Mouse (Mus musculus): ENCODE measurements around the gene Diaph2. TPM values are rescaled to one million over a fixed set of nuclear protein-coding genes. Genes with fewer than 3 reads are reported as not detected.

Diaph2 gene
- polyA plus RNA-seq, 1 experiment from 2014 or later: 3.0 TPM

- WGBS: 38% methylated on average over 15 of the region's 31 CpGs
- Histone ChIP-seq H3K27ac (ENCODE audit: low read depth, low read length) (no peak overlapping the region), H3K4me2 (peak overlapping the region; percentile 52), H3K9ac (ENCODE audit: low read length) (peak overlapping the region; percentile 69), H3K4me3 (ENCODE audit: low read depth, low read length) (peak overlapping the region; percentile 48), H3K36me3 (ENCODE audit: control insufficient read depth, insufficient read depth, low read length) (no peaks in the 10 kb centered on the region), H3K27me3 (ENCODE audit: control insufficient read depth, insufficient read depth, low read length) (no peaks in the 10 kb centered on the region), H3K4me1 (ENCODE audit: control insufficient read depth, insufficient read depth, low read length) (no peaks in the 10 kb centered on the region), H3K9me3 (ENCODE audit: control insufficient read depth, low read length) (no peaks in the 10 kb centered on the region)
- peak; percentile 80 for ATAC-seq (ENCODE audit: low FRiP score)
- peak; percentile 89 for DNase-seq (ENCODE audit: low spot score, missing footprints)
Measured at GRCm38 (mm10) chrX:129750094-129750569, 590 bp downstream of the Diaph2 start.

- no peak overlapping the region for H3K27ac ChIP-seq (ENCODE audit: low read depth, low read length)
- peak; percentile 36; the same call in 1 of the 2 replicates for ATAC-seq (ENCODE audit: low FRiP score)
- H3K4me1 ChIP-seq (ENCODE audit: control insufficient read depth, insufficient read depth, low read length): no peaks in the 10 kb centered on the region
- H3K4me2 ChIP-seq: peak overlapping the region; percentile 52
- no peaks in the 10 kb centered on the region for H3K9me3 ChIP-seq (ENCODE audit: control insufficient read depth, low read length)
- DNase-seq (ENCODE audit: low spot score, missing footprints): peak; percentile 82
- peak overlapping the region; percentile 48 for H3K4me3 ChIP-seq (ENCODE audit: low read depth, low read length)
- WGBS: 10% methylated on average over 6 of the region's 6 CpGs
- no peaks in the 10 kb centered on the region for H3K36me3 ChIP-seq (ENCODE audit: control insufficient read depth, insufficient read depth, low read length)
- no peaks in the 10 kb centered on the region for H3K27me3 ChIP-seq (ENCODE audit: control insufficient read depth, insufficient read depth, low read length)
- peak overlapping the region; percentile 69; the same call in 1 of the 2 replicates for H3K9ac ChIP-seq (ENCODE audit: low read length)
Measured at GRCm38 (mm10) chrX:129750606-129751005, 1.1 kb downstream of the Diaph2 start.

DNA sequence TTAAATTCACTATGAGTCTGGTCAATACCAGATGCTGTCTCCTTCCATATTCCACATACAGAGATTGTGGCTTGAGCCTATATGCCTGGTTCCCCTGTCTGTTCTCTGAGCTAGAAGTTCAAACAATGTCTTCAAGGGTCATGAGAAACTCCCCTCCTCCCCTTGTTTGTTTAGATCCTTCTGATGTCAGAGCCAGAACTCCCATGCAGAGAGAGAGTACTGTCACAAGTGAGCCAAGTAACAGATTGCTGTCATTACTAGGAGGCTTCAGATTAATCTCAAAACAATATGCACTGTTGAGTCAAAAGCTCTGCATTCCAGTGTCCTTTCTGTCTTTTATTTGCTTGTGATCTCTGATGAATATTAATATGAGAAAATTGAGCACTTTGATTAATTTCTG, 7.1 kb downstream of the Diaph2 start:
- Histone ChIP-seq H3K9me3 (ENCODE audit: control insufficient read depth, low read length) (no peaks in the 10 kb centered on the region), H3K4me2 (no peak overlapping the region)
- no peak for ATAC-seq (ENCODE audit: low FRiP score)

GRCm38 (mm10) chrX:129762649-129763048, 13.1 kb downstream of the Diaph2 start:
- no peak overlapping the region for H3K27ac ChIP-seq (ENCODE audit: low read depth, low read length)
- no peaks in the 10 kb centered on the region for H3K27me3 ChIP-seq (ENCODE audit: control insufficient read depth, insufficient read depth, low read length)
- DNase-seq (ENCODE audit: low spot score, missing footprints) (no peak), ATAC-seq (ENCODE audit: low FRiP score) (no peak)
- no peak overlapping the region for H3K4me3 ChIP-seq (ENCODE audit: low read depth, low read length)
- no peaks in the 10 kb centered on the region for H3K4me1 ChIP-seq (ENCODE audit: control insufficient read depth, insufficient read depth, low read length)
- H3K4me2 ChIP-seq: no peak overlapping the region
- H3K9me3 ChIP-seq (ENCODE audit: control insufficient read depth, low read length): no peaks in the 10 kb centered on the region
- no peaks in the 10 kb centered on the region for H3K36me3 ChIP-seq (ENCODE audit: control insufficient read depth, insufficient read depth, low read length)
- no peak overlapping the region for H3K9ac ChIP-seq (ENCODE audit: low read length)
- WGBS: 76% methylated on average over 2 of the region's 2 CpGs

More for the DNA sequence above, 7.1 kb downstream of the Diaph2 start:
- Histone ChIP-seq H3K9ac (ENCODE audit: low read length) (no peak overlapping the region), H3K27ac (ENCODE audit: low read depth, low read length) (no peak overlapping the region), H3K27me3 (ENCODE audit: control insufficient read depth, insufficient read depth, low read length) (no peaks in the 10 kb centered on the region), H3K36me3 (ENCODE audit: control insufficient read depth, insufficient read depth, low read length) (no peaks in the 10 kb centered on the region), H3K4me1 (ENCODE audit: control insufficient read depth, insufficient read depth, low read length) (no peaks in the 10 kb centered on the region), H3K4me3 (ENCODE audit: low read depth, low read length) (no peak overlapping the region)
- no peak for DNase-seq (ENCODE audit: low spot score, missing footprints)

GRCm38 (mm10) chrX:129765378-129765777, 15.8 kb downstream of the Diaph2 start:
- no peak overlapping the region for H3K4me2 ChIP-seq
- H3K36me3 ChIP-seq (ENCODE audit: control insufficient read depth, insufficient read depth, low read length): no peaks in the 10 kb centered on the region
- H3K27me3 ChIP-seq (ENCODE audit: control insufficient read depth, insufficient read depth, low read length): no peaks in the 10 kb centered on the region
- no peak overlapping the region for H3K27ac ChIP-seq (ENCODE audit: low read depth, low read length)
- H3K9me3 ChIP-seq (ENCODE audit: control insufficient read depth, low read length): no peaks in the 10 kb centered on the region
- 63% methylated on average over 2 of the region's 2 CpGs for WGBS
- H3K4me1 ChIP-seq (ENCODE audit: control insufficient read depth, insufficient read depth, low read length): no peaks in the 10 kb centered on the region
- DNase-seq (ENCODE audit: low spot score, missing footprints): no peak
- no peak overlapping the region for H3K9ac ChIP-seq (ENCODE audit: low read length)
- no peak overlapping the region for H3K4me3 ChIP-seq (ENCODE audit: low read depth, low read length)
- no peak for ATAC-seq (ENCODE audit: low FRiP score)

- no peak overlapping the region for H3K4me2 ChIP-seq
- no peak for DNase-seq (ENCODE audit: low spot score, missing footprints)
- H3K4me1 ChIP-seq (ENCODE audit: control insufficient read depth, insufficient read depth, low read length): no peaks in the 10 kb centered on the region
- H3K9me3 ChIP-seq (ENCODE audit: control insufficient read depth, low read length): no peaks in the 10 kb centered on the region
- H3K4me3 ChIP-seq (ENCODE audit: low read depth, low read length): no peak overlapping the region
- no peak overlapping the region for H3K27ac ChIP-seq (ENCODE audit: low read depth, low read length)
- no peaks in the 10 kb centered on the region for H3K27me3 ChIP-seq (ENCODE audit: control insufficient read depth, insufficient read depth, low read length)
- H3K36me3 ChIP-seq (ENCODE audit: control insufficient read depth, insufficient read depth, low read length): no peaks in the 10 kb centered on the region
- no peak overlapping the region for H3K9ac ChIP-seq (ENCODE audit: low read length)
- WGBS: 74% methylated on average over 1 of the region's 1 CpGs
- ATAC-seq (ENCODE audit: low FRiP score): no peak
Measured at GRCm38 (mm10) chrX:129766811-129767210, 17.3 kb downstream of the Diaph2 start.

GRCm38 (mm10) chrX:129770625-129771024, 21.1 kb downstream of the Diaph2 start:
- no peak overlapping the region for H3K4me3 ChIP-seq (ENCODE audit: low read depth, low read length)
- H3K36me3 ChIP-seq (ENCODE audit: control insufficient read depth, insufficient read depth, low read length): no peaks in the 10 kb centered on the region
- H3K9ac ChIP-seq (ENCODE audit: low read length): no peak overlapping the region
- DNase-seq (ENCODE audit: low spot score, missing footprints): no peak
- WGBS: 69% methylated on average over 2 of the region's 2 CpGs
- H3K27ac ChIP-seq (ENCODE audit: low read depth, low read length): no peak overlapping the region
- H3K9me3 ChIP-seq (ENCODE audit: control insufficient read depth, low read length): no peaks in the 10 kb centered on the region
- ATAC-seq (ENCODE audit: low FRiP score): peak; percentile 63; the same call in 1 of the 2 replicates
- H3K4me1 ChIP-seq (ENCODE audit: control insufficient read depth, insufficient read depth, low read length): no peaks in the 10 kb centered on the region
- no peak overlapping the region for H3K4me2 ChIP-seq
- no peaks in the 10 kb centered on the region for H3K27me3 ChIP-seq (ENCODE audit: control insufficient read depth, insufficient read depth, low read length)

DNA sequence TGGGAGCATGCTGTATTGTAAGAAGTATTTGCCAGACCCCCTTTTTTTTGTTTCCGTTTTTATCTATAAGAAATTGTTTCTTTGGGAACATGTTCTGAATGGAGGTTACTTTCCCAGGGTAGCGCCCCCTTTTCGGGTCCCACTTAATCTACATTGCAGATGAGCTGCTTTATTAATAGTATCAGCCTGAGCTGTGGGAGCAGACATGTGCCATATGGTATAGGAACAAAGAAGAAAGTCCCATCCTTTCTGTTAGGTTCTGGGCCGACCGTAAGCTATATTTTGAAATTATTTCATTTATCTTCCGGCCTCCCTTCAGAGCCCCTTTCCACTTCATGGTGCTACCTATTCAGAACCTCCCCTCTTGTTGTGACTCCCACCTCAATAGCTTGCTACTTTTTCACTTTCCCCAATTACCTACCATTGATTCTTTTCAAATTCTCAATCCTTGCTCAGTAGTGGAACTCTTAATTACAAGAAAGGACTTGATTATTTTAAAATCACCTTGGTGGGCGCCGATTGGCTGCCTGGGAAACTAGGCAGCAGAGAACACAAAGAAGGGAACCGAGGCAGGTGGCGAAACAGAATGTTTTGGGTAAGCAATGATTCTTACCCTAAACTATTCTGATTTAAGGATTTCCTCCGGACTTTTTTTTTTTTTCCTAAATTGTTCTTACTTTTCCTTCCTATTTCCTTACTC, 24.2 kb downstream of the Diaph2 start:
- Histone ChIP-seq H3K4me1 (ENCODE audit: control insufficient read depth, insufficient read depth, low read length) (no peaks in the 10 kb centered on the region), H3K9ac (ENCODE audit: low read length) (no peak overlapping the region), H3K27ac (ENCODE audit: low read depth, low read length) (no peak overlapping the region), H3K27me3 (ENCODE audit: control insufficient read depth, insufficient read depth, low read length) (no peaks in the 10 kb centered on the region), H3K4me2 (no peak overlapping the region), H3K4me3 (ENCODE audit: low read depth, low read length) (no peak overlapping the region), H3K9me3 (ENCODE audit: control insufficient read depth, low read length) (no peaks in the 10 kb centered on the region), H3K36me3 (ENCODE audit: control insufficient read depth, insufficient read depth, low read length) (no peaks in the 10 kb centered on the region)
- WGBS: 75% methylated on average over 11 of the region's 11 CpGs
- DNase-seq (ENCODE audit: low spot score, missing footprints) (no peak), ATAC-seq (ENCODE audit: low FRiP score) (peak; percentile 72; the same call in 1 of the 2 replicates)

DNA sequence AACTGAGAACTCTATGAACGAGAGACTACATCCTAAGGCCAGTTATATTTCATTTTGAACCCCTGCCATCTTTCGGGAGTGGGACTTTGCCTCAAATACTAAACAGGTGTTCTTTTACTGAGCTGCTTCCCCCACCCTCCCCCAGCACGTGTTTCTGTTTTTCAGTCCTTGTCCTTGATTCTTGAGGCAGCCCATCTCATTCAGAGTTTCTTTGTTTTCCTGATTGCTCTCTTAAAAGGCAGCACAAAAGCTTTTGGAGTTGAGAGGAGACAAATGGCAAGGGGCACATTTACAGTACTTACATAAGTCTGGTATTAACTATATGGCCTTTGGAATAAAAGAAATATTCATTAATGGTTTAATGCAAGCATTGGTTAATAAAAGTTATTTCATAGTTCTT, 24.9 kb downstream of the Diaph2 start:
- H3K27me3 ChIP-seq (ENCODE audit: control insufficient read depth, insufficient read depth, low read length): no peaks in the 10 kb centered on the region
- no peak overlapping the region for H3K4me2 ChIP-seq
- H3K4me3 ChIP-seq (ENCODE audit: low read depth, low read length): no peak overlapping the region
- no peak overlapping the region for H3K27ac ChIP-seq (ENCODE audit: low read depth, low read length)
- WGBS: 53% methylated on average over 3 of the region's 3 CpGs
- no peaks in the 10 kb centered on the region for H3K9me3 ChIP-seq (ENCODE audit: control insufficient read depth, low read length)
- ATAC-seq (ENCODE audit: low FRiP score): no peak
- DNase-seq (ENCODE audit: low spot score, missing footprints): no peak
- no peaks in the 10 kb centered on the region for H3K4me1 ChIP-seq (ENCODE audit: control insufficient read depth, insufficient read depth, low read length)
- H3K9ac ChIP-seq (ENCODE audit: low read length): no peak overlapping the region
- H3K36me3 ChIP-seq (ENCODE audit: control insufficient read depth, insufficient read depth, low read length): no peaks in the 10 kb centered on the region
